Mouse (Mus musculus) liver, postnatal 0 days (tissue): ENCODE measurements at regions not wholly inside any gene's neighbourhood (a gene's known extent, or its start where the extent isn't known, plus 50 kb on each side); places are given as distances from the start of the nearest gene placed in this dataset.
"Not testable (repeated sequence)": the region's sequence is repeated elsewhere in the genome, so short reads cannot be mapped to it uniquely, and the experiment has no call there.

Experiments used
- ATAC-seq: fragments of 200-750 bp; cut with Nextera tagmentation; 2 replicates; pipeline ENCODE4 v1.8.0; 2017; ENCODE audit warnings: mild to moderate bottlenecking, moderate library complexity
- DNase-seq: peaks from one replicate; pipeline ENCODE4 v3.0.0-alpha.2; 2016
- H3K27ac ChIP-seq: fragments of 300-500 bp; sonication (generic); 2 replicates; pipeline ENCODE4 v1.5.1; 2014; ENCODE audit warnings: antibody characterized with exemption, moderate library complexity, mild to moderate bottlenecking, low read depth
- H3K27me3 ChIP-seq: fragments of 300-500 bp; sonication (generic); 2 replicates; pipeline ENCODE4 v1.6.1; 2014; ENCODE audit warnings: low read length, control low read depth, mixed read lengths; ENCODE audit not compliant: insufficient read depth
- H3K36me3 ChIP-seq: fragments of 300-500 bp; sonication (generic); replicated peaks from 2 replicates; pipeline ENCODE4 v1.6.1; 2014; ENCODE audit warnings: mild to moderate bottlenecking, control low read depth, low read length, moderate library complexity, mixed read lengths; ENCODE audit not compliant: insufficient read depth
- H3K4me1 ChIP-seq: fragments of 300-500 bp; sonication (generic); 2 replicates; pipeline ENCODE4 v1.6.1; 2014; ENCODE audit warnings: antibody characterized with exemption, mild to moderate bottlenecking, control low read depth; ENCODE audit not compliant: insufficient read depth
- H3K4me2 ChIP-seq: fragments of 300-500 bp; sonication (generic); 2 replicates; pipeline ENCODE4 v1.6.1; 2014; ENCODE audit warnings: low read depth, mild to moderate bottlenecking, low read length, moderate library complexity, mixed read lengths
- H3K4me3 ChIP-seq: fragments of 300-500 bp; sonication (generic); 2 replicates; pipeline ENCODE4 v1.5.1; 2014; ENCODE audit warnings: low read depth, low read length
- H3K9ac ChIP-seq: fragments of 300-500 bp; sonication (generic); replicated peaks from 2 replicates; pipeline ENCODE4 v1.6.1; 2014; ENCODE audit warnings: mild to moderate bottlenecking, moderate library complexity
- H3K9me3 ChIP-seq: fragments of 300-500 bp; sonication (generic); 2 replicates; pipeline ENCODE4 v1.6.1; 2016; ENCODE audit warnings: mild to moderate bottlenecking, control low read depth, low read length, mixed read lengths
- CTCF ChIP-seq: sonication (generic); IDR thresholded peaks from 2 replicates; pipeline ENCODE4 v1.5.1; 2016; ENCODE audit warnings: antibody characterized with exemption, low read depth
- EP300 ChIP-seq: IDR thresholded peaks from 2 replicates; pipeline ENCODE4 v1.6.1; 2016; ENCODE audit warnings: antibody characterized with exemption, low read depth, mild to moderate bottlenecking
- WGBS: fragments of 180-500 bp; shearing (Covaris S2); extraction: QIAGEN DNeasy Blood & Tissue Kit; methylation state at CpG from one replicate; pipeline ENCODE4 v1.1.7; 2014; ENCODE audit not compliant: insufficient replicate concordance; 5-methylcytosine and 5-hydroxymethylcytosine counted together

DNA sequence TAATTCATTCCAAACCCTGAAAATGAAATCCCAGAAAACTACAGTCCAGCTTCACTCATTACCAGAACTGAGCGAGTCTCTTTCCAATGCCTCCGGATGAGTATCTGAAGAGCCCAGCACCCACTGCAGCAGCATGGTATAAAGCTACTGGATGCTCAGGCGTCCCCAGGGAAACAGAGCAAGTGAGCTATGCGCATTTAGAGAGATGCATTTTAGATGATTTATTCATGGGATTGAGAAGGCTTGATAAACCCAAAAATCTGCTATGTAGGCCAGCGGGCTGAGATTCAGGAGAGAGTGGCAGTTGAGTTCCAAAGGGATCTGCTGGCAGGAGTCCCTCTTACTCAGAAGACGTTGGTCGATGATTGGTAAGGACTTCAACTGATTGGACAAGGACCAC is 93.4 kb upstream of the Shb start:
- Histone ChIP-seq H3K27ac (no peak overlapping the region), H3K27me3 (no peaks in the 10 kb centered on the region), H3K4me2 (no peak overlapping the region), H3K4me1 (no peaks in the 10 kb centered on the region), H3K36me3 (no peaks in the 10 kb centered on the region), H3K9ac (no peak overlapping the region), H3K4me3 (no peak overlapping the region), H3K9me3 (no peaks in the 10 kb centered on the region)
- 79% methylated on average over 7 of the region's 7 CpGs for WGBS
- TF ChIP-seq EP300 (no peak), CTCF (no peak)
- DNase-seq (no peak), ATAC-seq (no peak)

GRCm38 (mm10) chr4:45622017-45622416 is 89.7 kb upstream of the Shb start:
- WGBS: 76% methylated on average over 5 of the region's 5 CpGs
- DNase-seq: no peak
- no peaks in the 10 kb centered on the region for H3K9me3 ChIP-seq
- H3K27ac ChIP-seq: no peak overlapping the region
- no peaks in the 10 kb centered on the region for H3K36me3 ChIP-seq
- no peak overlapping the region for H3K4me3 ChIP-seq
- H3K27me3 ChIP-seq: no peaks in the 10 kb centered on the region
- no peak overlapping the region for H3K4me2 ChIP-seq
- H3K9ac ChIP-seq: no peak overlapping the region
- TF ChIP-seq EP300 (no peak), CTCF (0 out of 2 replicates have a peak, but pooled peaks have one; percentile 16)
- H3K4me1 ChIP-seq: no peaks in the 10 kb centered on the region
- no peak for ATAC-seq

- Histone ChIP-seq H3K36me3 (no peaks in the 10 kb centered on the region), H3K27ac (no peak overlapping the region), H3K4me1 (no peaks in the 10 kb centered on the region), H3K4me2 (no peak overlapping the region), H3K9ac (no peak overlapping the region), H3K9me3 (no peaks in the 10 kb centered on the region), H3K27me3 (no peaks in the 10 kb centered on the region), H3K4me3 (no peak overlapping the region)
- no peak for ATAC-seq
- WGBS: 47% methylated on average over 3 of the region's 3 CpGs
- no peak for DNase-seq
- TF ChIP-seq EP300: no peak
- TF ChIP-seq CTCF: no peak
These were observed 84.9 kb upstream of the Shb start for GRCm38 (mm10) chr4:45617126-45617525.

GRCm38 (mm10) chr4:45613498-45613897 is 81.2 kb upstream of the Shb start:
- H3K9me3 ChIP-seq, H3K9ac ChIP-seq, H3K4me1 ChIP-seq, H3K4me3 ChIP-seq, ATAC-seq, H3K27ac ChIP-seq, H3K36me3 ChIP-seq, H3K4me2 ChIP-seq, DNase-seq, H3K27me3 ChIP-seq: not testable (repeated sequence)
- 56% methylated on average over 3 of the region's 3 CpGs for WGBS

- 27% methylated on average over 5 of the region's 5 CpGs for WGBS
- no peak overlapping the region for H3K27ac ChIP-seq
- H3K4me1 ChIP-seq: no peaks in the 10 kb centered on the region
- no peaks in the 10 kb centered on the region for H3K9me3 ChIP-seq
- no peak overlapping the region for H3K9ac ChIP-seq
- TF ChIP-seq EP300 (no peak), CTCF (peak; percentile 76)
- H3K4me3 ChIP-seq: no peak overlapping the region
- no peaks in the 10 kb centered on the region for H3K36me3 ChIP-seq
- ATAC-seq: 0 out of 2 replicates have a peak, but pooled peaks have one; percentile 27
- no peaks in the 10 kb centered on the region for H3K27me3 ChIP-seq
- DNase-seq: peak; percentile 78
- no peak overlapping the region for H3K4me2 ChIP-seq
These were observed 79.9 kb upstream of the Shb start for GRCm38 (mm10) chr4:45612132-45612531.

DNA sequence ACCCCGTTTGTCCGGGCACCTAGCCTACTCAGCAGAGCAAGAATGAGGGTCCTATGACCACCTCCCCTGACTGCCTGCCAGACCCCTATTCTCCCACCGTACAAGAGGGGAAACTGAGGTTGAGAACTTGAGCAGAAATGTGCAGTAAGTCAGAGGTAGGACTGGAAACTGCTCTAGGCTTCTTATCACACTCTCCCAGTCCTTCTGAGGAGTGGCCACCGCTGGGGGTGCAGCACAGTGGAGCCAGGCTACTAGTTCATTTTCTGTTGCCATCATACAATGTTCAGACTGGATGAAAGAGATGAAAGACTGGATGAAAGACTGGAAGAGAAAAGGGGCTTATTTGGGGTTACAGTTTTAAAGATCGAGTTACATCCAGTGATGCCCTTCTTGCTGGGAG is 78.7 kb upstream of the Shb start:
- no peak overlapping the region for H3K9ac ChIP-seq
- H3K27ac ChIP-seq: no peak overlapping the region
- WGBS: 77% methylated on average over 5 of the region's 5 CpGs
- H3K4me2 ChIP-seq: no peak overlapping the region
- no peak for DNase-seq
- TF ChIP-seq CTCF (no peak), EP300 (no peak)
- H3K36me3 ChIP-seq: no peaks in the 10 kb centered on the region
- no peak overlapping the region for H3K4me3 ChIP-seq
- no peaks in the 10 kb centered on the region for H3K4me1 ChIP-seq
- ATAC-seq: no peak
- H3K9me3 ChIP-seq: no peaks in the 10 kb centered on the region
- H3K27me3 ChIP-seq: no peaks in the 10 kb centered on the region

DNA sequence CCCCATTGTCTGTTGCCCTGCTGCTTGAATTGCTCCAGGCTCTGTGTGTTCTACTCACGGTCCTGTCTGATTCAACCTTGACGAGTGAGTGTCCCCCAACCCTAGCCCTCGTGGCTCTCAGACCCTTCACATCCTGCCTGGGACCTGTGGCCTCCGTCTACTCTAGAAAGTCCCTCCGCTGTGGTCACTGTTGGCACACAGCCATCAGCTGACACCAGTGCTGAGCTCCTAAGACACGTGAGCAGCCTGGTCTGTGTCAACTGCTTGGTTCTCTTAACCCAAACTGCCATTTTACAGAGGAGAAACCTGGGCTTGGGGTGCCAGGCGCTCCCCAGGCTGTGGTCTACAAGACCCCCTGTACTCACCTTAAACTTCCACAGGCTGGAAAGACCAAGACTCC is 74.3 kb upstream of the Shb start:
- DNase-seq: peak; percentile 21
- H3K36me3 ChIP-seq: no peaks in the 10 kb centered on the region
- 39% methylated on average over 7 of the region's 7 CpGs for WGBS
- H3K4me1 ChIP-seq: no peaks in the 10 kb centered on the region
- H3K4me3 ChIP-seq: no peak overlapping the region
- no peak overlapping the region for H3K4me2 ChIP-seq
- no peak overlapping the region for H3K9ac ChIP-seq
- H3K9me3 ChIP-seq: no peaks in the 10 kb centered on the region
- TF ChIP-seq CTCF (no peak), EP300 (no peak)
- H3K27ac ChIP-seq: no peak overlapping the region
- H3K27me3 ChIP-seq: no peaks in the 10 kb centered on the region
- ATAC-seq: no peak
